ENCODE assay signal across 17 mouse cellular contexts in the genomic region with DNA sequence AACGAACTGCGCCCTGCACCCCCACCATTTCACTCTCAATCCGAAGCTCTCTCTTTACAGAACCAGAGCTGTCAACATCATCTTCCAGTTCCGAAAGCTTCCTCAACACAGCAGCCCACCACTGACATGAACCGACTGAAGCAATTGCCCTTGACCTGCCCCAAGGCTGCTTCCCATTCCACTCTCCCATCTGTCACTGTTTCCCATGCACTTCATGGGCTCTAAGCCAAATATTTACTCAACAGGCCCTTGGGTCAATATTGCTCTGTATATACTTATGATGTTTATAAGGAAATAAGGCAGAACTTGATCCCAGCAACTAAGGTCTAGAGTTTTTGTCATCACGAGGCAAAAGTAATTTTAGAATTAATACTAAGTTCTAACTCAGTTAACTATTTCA.
DNase-seq lines count a peak whose midpoint lies in the region; ATAC-seq lines count a peak whose summit lies in the region.
"Had no signal": no experiment of that assay in that cellular context is flagged by ENCODE, and none has a peak within 500 bp of the region (broad histone marks: within the 10 kb centered on the region; RNA-seq: fewer than 3 reads in every experiment).

No protein-coding gene starts in this region.

- H3K4me1 ChIP-seq in brown adipose tissue, adult 24 weeks (ENCODE audit: control insufficient read depth, insufficient read depth, insufficient read length, low read length): peaks cover 15% of the 10 kb centered on the region
- H3K4me1 ChIP-seq: embryonic facial prominence, embryonic 13.5 days; forebrain, embryonic 10.5 days; heart, embryonic 15.5 days; hindbrain, embryonic 12.5 days; liver, embryonic 15.5 days had no signal

- peak overlapping the region; percentile 84 for H3K27ac ChIP-seq in brown adipose tissue, adult 24 weeks (replicated peaks; ENCODE audit: low read depth, low read length)
- H3K27ac ChIP-seq: embryonic facial prominence, embryonic 13.5 days; forebrain, embryonic 10.5 days; hindbrain, embryonic 12.5 days; liver, embryonic 15.5 days had no signal

- peak; percentile 29 for DNase-seq in kidney, postnatal 14 days
- no peak for DNase-seq in kidney, adult 8-10 months
- DNase-seq in adrenal gland, postnatal 14 days: peak; percentile 47
- peak; percentile 47 for DNase-seq in lung, postnatal 25 days (ENCODE audit: low spot score)
- no peak for DNase-seq in adipocyte (ENCODE audit: low spot score)
- DNase-seq: cerebellum, postnatal 10 days; kidney, adult 11 months; layer of hippocampus, adult 9-11 months had no signal

- H3K4me3 ChIP-seq in brown adipose tissue, adult 24 weeks (ENCODE audit: insufficient read depth, low read depth, low read length): no peak overlapping the region
- H3K4me3 ChIP-seq: embryonic facial prominence, embryonic 13.5 days; forebrain, embryonic 10.5 days; heart, embryonic 15.5 days; hindbrain, embryonic 12.5 days; liver, embryonic 15.5 days had no signal

- no peak for ATAC-seq in megakaryocyte progenitor cell, adult 5-6 weeks (replicated peaks; ENCODE audit: poor library complexity)
- ATAC-seq: CD4-positive, CD25-positive, alpha-beta regulatory T cell, adult 4 months; midbrain, embryonic 16.5 days had no signal

Comparison
In these comparisons a context has a peak if more than half of its experiments do, and no peak if none do; other contexts are left out.
1. DNase-seq: peak in kidney, postnatal 14 days (single experiment), adrenal gland, postnatal 14 days (single experiment) and lung, postnatal 25 days (single experiment); none in kidney, adult 8-10 months (0 of 2) and adipocyte (single experiment).